Mouse (Mus musculus) embryo, embryonic 10.5 days (tissue): ENCODE data around the gene Mthfd1l.
A peak's percentile ranks its signal among the peaks of the same experiment; 100 is the strongest.
"Not testable (repeated sequence)": the region's sequence is repeated elsewhere in the genome, so short reads cannot be mapped to it uniquely, and the experiment has no call there.

ENCODE experiments used
- DNase-seq: peaks from one replicate; pipeline ENCODE4 v3.0.0-alpha.2; 2015; ENCODE audit warnings: low spot score

Mthfd1l gene

DNA sequence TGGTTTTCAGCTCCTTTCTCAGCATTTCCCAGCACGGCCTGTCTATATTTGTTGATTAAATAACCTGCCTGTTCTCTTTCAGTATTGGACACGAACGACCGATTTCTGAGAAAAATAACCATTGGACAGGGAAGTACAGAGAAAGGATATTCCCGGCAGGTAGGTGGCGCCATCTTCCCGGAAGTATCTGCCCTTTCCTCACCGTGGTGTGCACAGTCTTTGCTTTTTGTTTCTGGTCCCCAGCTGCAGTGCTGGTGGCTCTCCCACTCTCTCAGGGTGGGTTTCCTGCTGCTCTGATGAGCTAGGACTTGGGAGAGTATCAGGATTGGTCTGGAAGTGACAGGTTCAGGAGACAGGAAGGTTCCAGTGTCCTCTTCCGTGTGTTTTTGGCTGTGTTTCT, 68.8 kb downstream of the Mthfd1l start:
- DNase-seq, result peak; percentile 63

DNA sequence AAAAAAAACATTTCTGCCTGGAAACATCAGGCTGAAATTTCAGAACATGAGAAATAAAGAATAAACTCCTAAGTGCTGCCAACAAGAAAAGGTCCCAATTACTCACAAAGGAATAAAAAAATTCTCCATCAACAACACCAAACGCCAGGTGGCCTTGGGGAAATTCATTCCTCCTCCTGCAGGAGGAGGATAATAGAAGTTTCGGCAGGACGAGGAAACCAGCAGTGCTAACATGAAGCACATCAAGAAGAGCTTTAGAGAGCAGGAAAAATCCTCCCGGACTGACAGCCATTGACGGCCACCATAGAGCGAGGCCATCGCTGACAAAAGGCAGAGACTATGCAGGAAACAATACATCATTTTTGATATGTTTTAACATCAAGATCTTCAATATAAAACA, 71.5 kb downstream of the Mthfd1l start:
- no peak for DNase-seq

DNA sequence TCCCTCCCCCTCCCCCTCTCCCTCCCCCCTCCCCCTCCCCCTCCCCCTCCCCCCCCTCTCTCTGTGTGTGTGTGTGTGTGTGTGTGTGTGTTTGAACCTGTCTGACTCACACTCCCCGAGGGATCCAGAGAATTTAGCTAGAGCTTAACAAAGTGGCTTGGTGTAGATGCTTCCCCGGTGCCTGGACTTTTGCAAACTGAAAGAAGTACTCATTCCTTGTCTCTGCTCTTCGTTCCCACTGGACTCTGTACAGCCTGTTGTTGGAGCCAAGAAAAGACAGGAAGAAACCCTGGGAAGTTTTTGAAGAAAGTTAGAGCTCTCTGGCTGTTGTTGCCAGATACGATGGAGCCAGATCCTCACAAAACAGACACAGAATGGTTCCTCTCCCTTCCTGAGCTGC, 73.6 kb downstream of the Mthfd1l start:
- DNase-seq, result no peak

- DNase-seq, result no peak
These were observed 74.7 kb downstream of the Mthfd1l start for GRCm38 (mm10) chr10:4047666-4048065.

DNA sequence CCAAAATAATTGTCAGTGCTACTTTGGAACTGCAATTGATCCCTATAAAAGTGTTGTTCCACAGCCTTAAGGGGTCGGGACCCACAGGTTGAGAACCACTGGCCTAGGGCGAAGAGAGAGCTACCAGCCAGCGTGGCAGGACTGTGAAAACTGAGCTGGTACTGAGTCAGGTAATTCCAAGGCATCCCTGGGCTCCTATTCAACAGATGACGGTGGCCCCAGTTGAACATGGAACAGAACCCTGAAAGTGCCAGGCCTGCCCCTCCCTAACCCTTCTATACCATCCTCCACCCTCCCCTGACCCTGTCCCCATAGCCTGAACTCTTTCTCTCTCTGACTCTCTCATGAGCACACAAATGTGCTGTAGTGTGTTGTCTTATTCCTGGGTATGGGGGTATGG, 77.3 kb downstream of the Mthfd1l start:
- no peak for DNase-seq

- DNase-seq, result no peak
These were observed 79.8 kb downstream of the Mthfd1l start for GRCm38 (mm10) chr10:4052711-4053110.

GRCm38 (mm10) chr10:4053278-4054061, 80.6 kb downstream of the Mthfd1l start:
- peak; percentile 17 for DNase-seq

GRCm38 (mm10) chr10:4054589-4054988, 81.7 kb downstream of the Mthfd1l start:
- no peak for DNase-seq

DNA sequence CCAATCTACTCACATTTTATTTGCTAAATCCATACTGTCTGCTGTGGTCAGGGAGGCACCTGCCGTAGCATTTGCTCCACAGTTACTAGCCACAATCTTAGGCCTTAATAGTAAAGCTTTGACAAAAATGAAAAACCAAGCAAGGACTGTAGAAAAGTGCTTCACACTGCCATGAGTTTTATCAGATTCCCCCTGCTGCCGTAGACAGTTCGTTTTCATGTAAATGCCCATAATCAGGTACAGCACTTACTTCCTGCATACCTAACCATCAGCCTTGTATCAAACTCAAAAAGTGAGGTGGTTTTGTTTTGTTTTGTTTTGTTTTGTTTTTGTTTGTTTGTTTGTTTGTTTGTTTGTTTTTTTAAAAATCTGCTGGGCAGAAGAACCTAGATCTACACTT, 84.5 kb downstream of the Mthfd1l start:
- DNase-seq, result no peak

GRCm38 (mm10) chr10:4057832-4058231, 84.9 kb downstream of the Mthfd1l start:
- DNase-seq, result no peak

- no peak for DNase-seq
These were observed 88.4 kb downstream of the Mthfd1l start for GRCm38 (mm10) chr10:4061071-4061987.

DNA sequence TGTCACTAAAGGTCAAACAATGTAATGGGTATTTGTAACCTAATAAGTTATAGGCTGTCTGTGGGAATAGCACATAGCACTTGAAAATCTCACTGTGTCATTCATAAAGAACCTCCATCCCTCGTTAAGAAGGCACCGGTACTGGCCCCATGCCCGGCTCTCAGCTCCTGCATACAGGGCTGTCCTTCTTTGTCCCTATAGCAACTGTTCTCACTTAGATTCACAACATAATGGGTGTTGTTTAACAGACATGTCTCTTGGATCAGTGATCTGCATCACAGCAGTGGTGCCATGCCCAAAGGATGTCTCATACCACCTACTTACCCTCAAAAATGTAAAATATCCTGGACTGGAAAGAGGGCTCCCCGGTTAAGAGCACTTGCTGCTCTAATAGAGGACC, 90.6 kb downstream of the Mthfd1l start:
- no peak for DNase-seq

GRCm38 (mm10) chr10:4065295-4066084, 92.6 kb downstream of the Mthfd1l start:
- no peak for DNase-seq

DNA sequence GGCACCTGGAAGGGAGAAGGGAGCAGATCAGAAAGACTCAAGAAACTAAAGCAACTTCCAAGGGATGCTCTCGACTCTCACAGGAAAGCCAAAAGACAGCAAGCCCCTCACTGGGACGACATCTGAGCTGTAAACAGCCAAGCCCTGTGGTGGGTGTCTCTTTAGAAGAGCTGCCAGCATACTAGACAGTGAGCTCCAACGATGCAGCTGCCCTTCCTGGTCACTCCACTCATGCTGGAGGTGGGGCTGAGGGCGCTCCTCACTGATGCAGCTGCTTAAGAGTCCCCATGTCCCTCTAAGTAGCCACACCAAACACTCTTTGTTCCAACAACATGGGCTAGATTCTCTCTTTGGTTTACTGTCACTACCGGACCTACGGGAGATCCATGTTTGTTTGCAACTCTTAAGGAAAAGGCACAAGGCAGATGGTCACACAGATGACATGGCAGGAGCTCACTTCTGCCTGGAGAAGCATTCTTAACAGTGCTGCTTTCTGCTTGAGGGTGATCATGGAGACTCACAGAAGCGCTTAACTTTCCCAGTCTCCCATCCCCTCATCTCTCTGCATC, 96.4 kb downstream of the Mthfd1l start:
- no peak for DNase-seq

- DNase-seq, result no peak
These were observed 97.1 kb downstream of the Mthfd1l start for GRCm38 (mm10) chr10:4070061-4070460.

DNA sequence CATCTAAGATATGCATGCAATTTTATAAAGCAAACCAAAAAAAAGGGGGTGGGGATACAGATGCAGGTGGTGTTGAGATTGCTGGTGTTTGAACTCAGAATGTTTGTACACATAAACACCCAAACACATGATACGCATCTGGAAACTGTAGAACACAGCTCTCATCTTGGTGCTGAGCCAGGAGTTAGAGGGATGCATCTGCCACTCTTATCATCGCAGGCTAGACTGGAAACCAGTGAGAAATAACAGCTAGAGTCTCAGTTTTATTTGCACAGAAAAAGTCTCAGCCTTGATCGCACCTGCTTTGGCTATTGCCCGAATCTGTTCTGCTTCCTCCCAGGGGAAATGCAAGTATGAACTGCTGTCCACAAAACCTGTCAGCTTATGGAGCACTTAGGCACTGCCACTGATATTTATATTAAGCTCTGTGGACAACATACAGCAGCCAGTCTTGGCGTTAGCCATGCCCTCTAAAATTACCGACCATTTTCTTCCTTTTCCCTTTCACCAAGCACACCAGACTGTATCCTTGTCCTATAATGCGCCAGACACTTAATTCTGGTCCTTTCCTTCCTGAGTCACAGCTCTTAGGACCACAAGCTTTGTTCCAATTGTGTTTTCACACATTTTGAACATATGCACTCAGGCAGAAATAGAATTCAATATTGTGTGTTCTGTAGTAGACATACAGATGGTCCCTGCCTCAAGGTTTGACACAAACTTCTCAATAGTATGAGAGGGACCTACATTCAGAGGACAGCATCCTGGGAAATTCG, 98.3 kb downstream of the Mthfd1l start:
- no peak for DNase-seq

DNA sequence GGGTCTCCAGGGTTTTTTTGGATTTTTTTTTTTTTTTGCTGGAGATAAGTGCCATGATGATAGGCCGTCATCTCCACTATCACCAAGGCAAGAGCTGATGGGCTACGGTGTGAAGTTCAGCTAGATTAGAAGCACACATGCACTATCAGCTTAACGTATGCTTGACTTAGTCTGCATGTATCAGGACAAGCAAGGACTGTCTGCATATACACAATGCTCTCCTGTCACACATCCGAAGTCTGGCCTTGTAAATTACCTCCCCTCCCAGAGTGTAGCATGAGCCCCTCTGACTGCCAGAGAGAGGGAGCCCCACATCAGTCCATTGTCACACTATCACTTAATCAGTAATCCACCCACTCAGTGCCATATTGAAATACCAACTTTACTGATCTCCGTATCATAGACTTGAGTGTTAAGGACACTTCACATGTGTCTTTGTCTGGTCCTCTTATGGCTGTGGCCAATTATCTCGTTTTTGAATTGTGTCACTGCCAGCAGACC, 99.0 kb downstream of the Mthfd1l start:
- no peak for DNase-seq

- not testable (repeated sequence) for DNase-seq
These were observed 99.6 kb downstream of the Mthfd1l start for GRCm38 (mm10) chr10:4072491-4072890.

DNA sequence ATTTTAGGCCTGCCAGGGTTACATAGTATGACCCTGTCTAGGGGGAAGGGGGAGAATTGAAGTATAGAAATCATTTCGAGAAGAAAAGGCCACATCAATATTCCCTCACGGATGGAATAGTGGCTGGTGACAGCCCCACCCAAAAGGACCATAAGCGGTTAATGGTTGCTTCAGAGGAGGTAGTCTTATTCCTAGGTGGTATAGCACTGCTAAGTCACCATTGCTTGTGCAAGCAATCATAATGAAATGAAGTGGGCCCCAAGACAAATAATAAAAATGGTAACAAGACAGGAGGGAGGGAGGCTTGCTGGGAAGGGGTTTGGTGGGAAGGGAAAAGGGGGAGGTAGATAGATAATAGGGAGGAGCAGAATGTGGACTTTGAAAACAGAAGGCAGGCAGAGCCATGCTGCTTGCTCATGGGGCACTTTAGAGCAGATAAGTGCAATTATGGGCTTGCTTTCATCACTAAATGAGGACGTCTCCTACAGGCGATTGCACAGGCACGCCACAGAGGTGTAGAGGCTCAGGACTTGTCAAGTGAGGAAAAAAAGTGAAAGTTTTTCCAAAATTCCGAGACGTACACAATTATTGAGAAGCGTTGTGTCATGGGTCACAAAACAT, 105.4 kb downstream of the Mthfd1l start:
- no peak for DNase-seq

DNA sequence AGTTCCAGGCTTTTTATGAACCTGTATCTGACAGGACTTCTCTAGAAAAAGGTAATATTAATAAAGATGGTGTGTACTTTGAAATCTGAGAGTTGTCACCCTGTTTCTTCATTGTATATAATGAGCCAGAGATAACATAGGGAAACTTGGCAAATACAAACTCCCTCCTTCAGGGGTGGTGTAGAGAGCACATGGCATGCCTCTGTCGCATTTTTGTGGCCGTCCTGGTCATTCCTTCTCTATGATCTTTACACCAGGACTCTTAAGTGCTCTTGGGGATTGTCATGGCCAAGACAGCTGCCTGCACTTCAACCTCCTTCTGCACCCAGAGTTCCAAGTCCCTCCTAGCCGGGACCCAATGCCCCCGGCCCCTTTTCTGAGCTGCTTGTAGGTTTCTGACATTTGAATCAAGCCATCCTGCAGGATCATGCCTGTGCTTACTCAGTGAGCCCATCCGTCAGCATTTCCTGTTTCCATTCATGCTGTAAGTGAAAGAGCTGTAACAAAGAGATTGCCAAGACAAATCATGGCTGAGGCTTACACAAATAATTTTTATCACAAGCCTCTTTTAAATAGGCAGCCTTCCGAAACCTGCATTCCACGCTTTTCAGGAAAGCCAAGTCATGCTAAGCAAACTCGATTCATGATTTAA, 106.2 kb downstream of the Mthfd1l start:
- no peak for DNase-seq
